Mouse (Mus musculus) intestine, embryonic 16.5 days (tissue): ENCODE measurements around the gene C1qa. TPM values are rescaled to one million over a fixed set of nuclear protein-coding genes. Genes with fewer than 3 reads are reported as not detected.

Experiments
- ATAC-seq: fragments of 200-750 bp; cut with Nextera tagmentation; 2 replicates; pipeline ENCODE4 v1.8.0; 2017; ENCODE audit warnings: moderate TSS enrichment, moderate library complexity
- H3K27ac ChIP-seq: fragments of 300-500 bp; sonication (generic); 2 replicates; pipeline ENCODE4 v1.5.1; 2014; ENCODE audit warnings: mild to moderate bottlenecking, low read length
- H3K27me3 ChIP-seq: fragments of 300-500 bp; sonication (generic); replicated peaks from 2 replicates; pipeline ENCODE4 v1.6.1; 2014; ENCODE audit warnings: low read length, control low read depth, mixed read lengths; ENCODE audit not compliant: control insufficient read depth, insufficient read depth
- H3K36me3 ChIP-seq: fragments of 300-500 bp; sonication (generic); 2 replicates; pipeline ENCODE4 v1.6.1; 2014; ENCODE audit warnings: low read length, control low read depth; ENCODE audit not compliant: control insufficient read depth, insufficient read depth
- H3K4me1 ChIP-seq: fragments of 300-500 bp; sonication (generic); 2 replicates; pipeline ENCODE4 v1.6.1; 2014; ENCODE audit warnings: low read length, control low read depth, mixed read lengths; ENCODE audit not compliant: control insufficient read depth, insufficient read depth
- H3K4me2 ChIP-seq: fragments of 300-500 bp; sonication (generic); 2 replicates; pipeline ENCODE4 v1.6.1; 2014; ENCODE audit warnings: low read depth, low read length, control low read depth
- H3K4me3 ChIP-seq: fragments of 300-500 bp; sonication (generic); 2 replicates; pipeline ENCODE4 v1.5.1; 2014; ENCODE audit warnings: mild to moderate bottlenecking, low read length
- H3K9ac ChIP-seq: fragments of 300-500 bp; sonication (generic); 2 replicates; pipeline ENCODE4 v1.6.1; 2014; ENCODE audit warnings: low read depth, low read length
- H3K9me3 ChIP-seq: fragments of 300-500 bp; sonication (generic); 2 replicates; pipeline ENCODE4 v1.6.1; 2016; ENCODE audit warnings: low read length, control low read depth; ENCODE audit not compliant: control insufficient read depth
- WGBS: fragments of 180-500 bp; shearing (Covaris S2); extraction: QIAGEN DNeasy Blood & Tissue Kit; methylation state at CpG from one replicate; pipeline ENCODE4 v1.1.7; 2014; 5-methylcytosine and 5-hydroxymethylcytosine counted together
- polyA plus RNA-seq: library from polyadenylated mRNA; unstranded; fragments of >200 nt; fragmentation: Nextera tagmentation; extraction: Ambion mirVana; gene quantifications from 2 replicates; pipeline ENCODE4 v1.2.1, GENCODE M21; 2015

Gene C1qa
- polyA plus RNA-seq, 1 experiment from 2014 or later, result 60.6 TPM

GRCm38 (mm10) chr4:136911211-136911646, 12.6 kb upstream of the C1qa start:
- 10% methylated on average over 17 of the region's 17 CpGs for WGBS
- no peak for ATAC-seq
- Histone ChIP-seq H3K36me3 (no peaks in the 10 kb centered on the region), H3K4me1 (no peaks in the 10 kb centered on the region), H3K9ac (no peak overlapping the region), H3K27ac (no peak overlapping the region), H3K4me2 (no peak overlapping the region), H3K4me3 (no peak overlapping the region), H3K9me3 (no peaks in the 10 kb centered on the region), H3K27me3 (peaks cover 31% of the 10 kb centered on the region)

DNA sequence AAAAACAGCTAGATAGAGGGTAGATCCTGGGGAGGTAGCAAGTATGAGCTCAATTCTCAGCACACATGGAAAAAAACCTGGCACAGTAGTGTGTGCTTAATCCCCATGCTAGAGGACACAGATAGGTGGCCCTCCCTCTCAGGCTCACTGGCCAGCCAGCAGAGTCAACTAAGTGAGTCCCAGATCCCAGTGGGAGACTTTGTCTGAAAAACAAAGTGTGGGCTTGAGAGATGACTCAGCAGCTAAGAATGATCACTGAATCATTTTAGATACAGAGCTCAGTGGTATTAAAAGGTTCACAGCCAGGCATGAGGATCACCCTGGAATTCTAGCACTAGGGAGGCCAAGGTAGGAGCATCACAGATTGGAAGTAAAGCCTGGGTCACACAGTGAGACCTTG, 9.2 kb upstream of the C1qa start:
- H3K27me3 ChIP-seq, result peaks cover 47% of the 10 kb centered on the region
- H3K4me1 ChIP-seq, result peaks cover 7% of the 10 kb centered on the region; the same call in 1 of the 2 replicates
- no peak overlapping the region for H3K27ac ChIP-seq
- no peaks in the 10 kb centered on the region for H3K36me3 ChIP-seq
- H3K4me3 ChIP-seq, result no peak overlapping the region
- H3K4me2 ChIP-seq, result no peak overlapping the region
- H3K9ac ChIP-seq, result no peak overlapping the region
- H3K9me3 ChIP-seq, result no peaks in the 10 kb centered on the region
- no peak for ATAC-seq

- ATAC-seq, result no peak
- no peak overlapping the region for H3K4me2 ChIP-seq
- H3K27ac ChIP-seq, result no peak overlapping the region
- peaks cover 7% of the 10 kb centered on the region; the same call in 1 of the 2 replicates for H3K4me1 ChIP-seq
- H3K27me3 ChIP-seq, result peaks cover 41% of the 10 kb centered on the region
- no peaks in the 10 kb centered on the region for H3K9me3 ChIP-seq
- WGBS, result 9% methylated on average over 7 of the region's 7 CpGs
- H3K4me3 ChIP-seq, result no peak overlapping the region
- no peak overlapping the region for H3K9ac ChIP-seq
- no peaks in the 10 kb centered on the region for H3K36me3 ChIP-seq
These were observed 8.4 kb upstream of the C1qa start for GRCm38 (mm10) chr4:136907033-136907432.

- Histone ChIP-seq H3K4me2 (peak overlapping the region; percentile 17; the same call in 1 of the 2 replicates), H3K36me3 (no peaks in the 10 kb centered on the region), H3K27me3 (peaks cover 27% of the 10 kb centered on the region), H3K9ac (no peak overlapping the region), H3K9me3 (no peaks in the 10 kb centered on the region), H3K4me3 (no peak overlapping the region), H3K4me1 (peaks cover 7% of the 10 kb centered on the region; the same call in 1 of the 2 replicates), H3K27ac (no peak overlapping the region)
- peak; percentile 66; the same call in 1 of the 2 replicates for ATAC-seq
- 2% methylated on average over 23 of the region's 23 CpGs for WGBS
These were observed 6.3 kb upstream of the C1qa start for GRCm38 (mm10) chr4:136904767-136905539.

DNA sequence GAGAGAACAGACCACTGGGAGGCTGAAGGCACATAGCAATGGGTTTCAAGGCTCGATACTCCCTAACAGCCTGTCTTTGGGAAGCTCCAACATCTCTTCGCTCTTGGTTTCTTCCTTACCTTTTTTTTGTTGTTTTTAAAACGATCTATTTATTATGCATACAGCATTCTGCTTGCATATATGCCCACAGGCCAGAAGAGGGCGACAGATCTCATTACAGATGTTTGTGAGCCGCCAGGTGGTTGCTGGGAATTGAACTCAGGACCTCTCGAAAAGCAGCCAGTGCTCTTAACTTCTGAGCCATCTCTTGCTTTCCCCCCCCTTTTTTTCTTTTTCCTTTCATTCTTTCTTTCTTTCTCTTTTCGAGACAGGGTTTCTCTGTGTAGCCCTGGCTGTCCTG, 551 bp upstream of the C1qa start:
- Histone ChIP-seq H3K36me3 (no peaks in the 10 kb centered on the region), H3K9me3 (no peaks in the 10 kb centered on the region), H3K4me3 (no peak overlapping the region), H3K4me2 (no peak overlapping the region), H3K4me1 (no peaks in the 10 kb centered on the region), H3K27ac (no peak overlapping the region), H3K27me3 (peaks cover 11% of the 10 kb centered on the region; the same call in 1 of the 2 replicates), H3K9ac (no peak overlapping the region)
- WGBS, result 61% methylated on average over 7 of the region's 7 CpGs
- no peak for ATAC-seq

DNA sequence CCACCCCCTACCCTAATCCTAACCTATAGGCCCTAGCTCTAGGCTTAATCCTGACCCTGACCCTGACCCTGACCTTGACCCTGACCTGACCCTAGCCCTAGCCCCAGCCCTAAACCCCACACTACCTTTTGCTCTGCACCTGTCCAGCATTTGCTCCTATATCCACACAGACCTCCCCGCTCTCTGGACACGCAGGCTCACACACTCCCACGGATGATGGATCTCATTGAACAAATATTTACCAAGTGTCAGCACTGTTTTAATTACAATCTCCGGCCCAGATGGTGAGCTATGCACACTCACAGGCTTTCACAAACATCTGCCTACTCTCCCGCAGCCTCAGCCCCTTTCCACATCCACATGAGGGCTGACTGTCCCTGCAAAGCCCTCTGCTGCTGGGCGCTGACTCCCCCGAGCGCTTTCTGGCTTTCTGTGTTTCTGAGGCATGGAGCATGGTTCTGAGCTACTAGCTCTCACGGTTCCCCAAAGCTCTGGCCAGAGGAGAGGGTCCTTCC, 462 bp downstream of the C1qa start:
- no peaks in the 10 kb centered on the region for H3K4me1 ChIP-seq
- H3K27me3 ChIP-seq, result peaks cover 7% of the 10 kb centered on the region; the same call in 1 of the 2 replicates
- peak overlapping the region; percentile 64 for H3K27ac ChIP-seq
- no peak overlapping the region for H3K4me3 ChIP-seq
- no peaks in the 10 kb centered on the region for H3K9me3 ChIP-seq
- no peak overlapping the region; the same call in 1 of the 2 replicates for H3K9ac ChIP-seq
- peak; percentile 57 for ATAC-seq
- H3K4me2 ChIP-seq, result no peak overlapping the region
- no peaks in the 10 kb centered on the region for H3K36me3 ChIP-seq
- WGBS, result 27% methylated on average over 9 of the region's 9 CpGs

DNA sequence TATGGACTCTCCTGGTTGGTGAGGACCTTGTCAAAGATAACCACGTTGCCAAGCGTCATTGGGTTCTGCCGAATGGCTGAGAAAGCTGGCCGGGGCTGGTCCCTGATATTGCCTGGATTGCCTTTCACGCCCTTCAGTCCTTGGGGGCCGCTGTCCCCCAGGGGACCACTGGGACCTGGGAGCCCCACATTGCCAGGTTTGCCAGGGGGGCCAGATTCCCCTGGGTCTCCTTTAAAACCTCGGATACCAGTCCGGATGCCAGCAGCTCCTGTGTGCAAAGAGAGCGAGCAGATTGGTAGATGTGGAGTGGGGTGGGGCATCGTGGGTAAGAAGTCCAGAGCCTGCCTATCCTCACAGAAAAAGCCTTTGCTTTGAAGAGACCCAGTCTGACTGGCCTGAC, 2.1 kb downstream of the C1qa start:
- Histone ChIP-seq H3K27me3 (peaks cover 7% of the 10 kb centered on the region; the same call in 1 of the 2 replicates), H3K36me3 (no peaks in the 10 kb centered on the region), H3K9me3 (no peaks in the 10 kb centered on the region), H3K4me3 (no peak overlapping the region), H3K9ac (no peak overlapping the region), H3K27ac (no peak overlapping the region), H3K4me1 (no peaks in the 10 kb centered on the region), H3K4me2 (no peak overlapping the region)
- no peak for ATAC-seq
- 25% methylated on average over 10 of the region's 10 CpGs for WGBS

- ATAC-seq, result no peak
- Histone ChIP-seq H3K9me3 (no peaks in the 10 kb centered on the region), H3K36me3 (no peaks in the 10 kb centered on the region), H3K4me2 (no peak overlapping the region), H3K4me1 (no peaks in the 10 kb centered on the region), H3K27me3 (peaks cover 7% of the 10 kb centered on the region; the same call in 1 of the 2 replicates), H3K4me3 (no peak overlapping the region), H3K27ac (no peak overlapping the region), H3K9ac (no peak overlapping the region)
- WGBS, result 9% methylated on average over 15 of the region's 15 CpGs
These were observed 2.7 kb downstream of the C1qa start for GRCm38 (mm10) chr4:136895861-136896260.

DNA sequence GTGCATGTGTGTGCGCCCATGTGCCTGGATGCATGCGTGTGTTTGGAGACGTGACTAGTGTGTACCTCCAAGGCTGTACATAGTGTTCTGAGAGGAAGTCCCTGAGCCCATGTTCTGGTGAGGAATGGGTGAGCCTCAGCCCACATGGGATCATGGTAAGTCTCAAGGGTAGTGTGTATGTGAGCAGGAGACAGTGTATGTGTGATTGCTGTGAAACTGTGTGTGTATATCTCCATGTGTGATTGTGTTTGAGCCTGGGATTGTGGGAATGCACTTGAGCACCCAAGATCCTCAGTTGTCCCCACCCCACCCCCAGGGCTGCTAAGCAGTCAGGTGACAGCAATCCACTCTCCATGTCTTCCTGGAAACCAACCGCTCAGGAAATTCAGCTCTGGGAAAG, 3.8 kb downstream of the C1qa start:
- no peaks in the 10 kb centered on the region for H3K9me3 ChIP-seq
- H3K27ac ChIP-seq, result no peak overlapping the region
- no peak overlapping the region for H3K4me3 ChIP-seq
- peaks cover 12% of the 10 kb centered on the region; the same call in 1 of the 2 replicates for H3K27me3 ChIP-seq
- H3K9ac ChIP-seq, result no peak overlapping the region
- H3K4me1 ChIP-seq, result no peaks in the 10 kb centered on the region
- ATAC-seq, result no peak
- no peak overlapping the region for H3K4me2 ChIP-seq
- H3K36me3 ChIP-seq, result no peaks in the 10 kb centered on the region
- WGBS, result 65% methylated on average over 4 of the region's 4 CpGs
